Mouse (Mus musculus): Measurements from ENCODE around the gene Inpp1.
"Not testable (repeated sequence)": the region's sequence is repeated elsewhere in the genome, so short reads cannot be mapped to it uniquely, and the experiment has no call there.

The Inpp1 gene

GRCm38 (mm10) chr1:52816910-52817812 is at the start of gene Inpp1:
TSS of gene Inpp1 (minus strand) at chr1:52817688.
- DNase-seq: peak; percentile 70

GRCm38 (mm10) chr1:52866007-52866406 is 48.5 kb upstream of the Inpp1 start:
- DNase-seq: no peak

- DNase-seq: no peak
Observed at GRCm38 (mm10) chr1:52864220-52864619, 46.7 kb upstream of the Inpp1 start.

- DNase-seq: no peak
Observed at GRCm38 (mm10) chr1:52855904-52856601, 38.6 kb upstream of the Inpp1 start.

GRCm38 (mm10) chr1:52854029-52854428 is 36.5 kb upstream of the Inpp1 start:
- not testable (repeated sequence) for DNase-seq

GRCm38 (mm10) chr1:52849422-52849821 is 31.9 kb upstream of the Inpp1 start:
- DNase-seq: no peak

- DNase-seq: no peak
Observed at GRCm38 (mm10) chr1:52846556-52846955, 29.1 kb upstream of the Inpp1 start.

- peak; percentile 99 for DNase-seq
Observed at GRCm38 (mm10) chr1:52844782-52845665, 27.5 kb upstream of the Inpp1 start, which contains the start of gene Hibch. TSS of gene Hibch (plus strand) at chr1:52844929.

GRCm38 (mm10) chr1:52844354-52844753 is 26.9 kb upstream of the Inpp1 start:
- DNase-seq: no peak

GRCm38 (mm10) chr1:52839099-52839498 is 21.6 kb upstream of the Inpp1 start:
- no peak for DNase-seq

GRCm38 (mm10) chr1:52817813-52818147 is 292 bp upstream of the Inpp1 start:
- no peak for DNase-seq

- no peak for DNase-seq
Observed at GRCm38 (mm10) chr1:52816232-52816891, 1.1 kb downstream of the Inpp1 start.

GRCm38 (mm10) chr1:52808456-52808855 is 9.0 kb downstream of the Inpp1 start:
- no peak for DNase-seq

- DNase-seq: no peak
Observed at GRCm38 (mm10) chr1:52805041-52805440, 12.4 kb downstream of the Inpp1 start.

GRCm38 (mm10) chr1:52802406-52802975 is 15.0 kb downstream of the Inpp1 start:
- DNase-seq: no peak

GRCm38 (mm10) chr1:52801651-52802050 is 15.8 kb downstream of the Inpp1 start:
- no peak for DNase-seq

- DNase-seq: no peak
Observed at GRCm38 (mm10) chr1:52800340-52800740, 17.1 kb downstream of the Inpp1 start.

- DNase-seq: no peak
Observed at GRCm38 (mm10) chr1:52799772-52800171, 17.7 kb downstream of the Inpp1 start.

- DNase-seq: no peak
Observed at GRCm38 (mm10) chr1:52799056-52799726, 18.3 kb downstream of the Inpp1 start.

GRCm38 (mm10) chr1:52795927-52796326 is 21.6 kb downstream of the Inpp1 start:
- DNase-seq: no peak

GRCm38 (mm10) chr1:52793692-52794091 is 23.8 kb downstream of the Inpp1 start:
- DNase-seq: no peak

All from liver (tissue).